Mouse (Mus musculus) gonadal fat pad, adult 2 months (tissue): ENCODE measurements at regions not wholly inside any gene's neighbourhood (a gene's known extent, or its start where the extent isn't known, plus 50 kb on each side); places are given as distances from the start of the nearest gene placed in this dataset.
"Not testable (repeated sequence)": the region's sequence is repeated elsewhere in the genome, so short reads cannot be mapped to it uniquely, and the experiment has no call there.

ENCODE experiments used
- DNase-seq: peaks from one replicate; pipeline ENCODE4 v3.0.0-alpha.2; 2012; ENCODE audit warnings: low read depth

DNA sequence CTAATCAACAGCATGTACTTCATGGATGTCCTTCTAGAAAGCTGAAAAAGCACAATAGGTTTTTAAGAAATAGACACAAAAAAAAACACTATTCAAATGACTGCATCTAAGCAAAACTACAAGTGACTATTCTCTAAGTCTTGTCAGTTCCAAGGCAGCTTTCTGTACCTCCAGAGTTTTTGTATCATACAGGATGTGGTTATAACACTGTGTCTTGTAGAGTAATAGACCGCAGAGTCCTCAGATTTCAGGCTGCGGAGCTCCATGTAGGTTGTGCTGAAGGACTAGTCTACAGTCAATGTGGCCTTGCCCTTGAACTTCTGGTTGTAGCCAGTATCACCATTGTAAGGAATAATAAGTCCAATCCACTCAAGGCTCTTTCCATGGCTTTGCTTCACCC, 1137.7 kb upstream of the Zfp386 start:
- DNase-seq = not testable (repeated sequence)

DNA sequence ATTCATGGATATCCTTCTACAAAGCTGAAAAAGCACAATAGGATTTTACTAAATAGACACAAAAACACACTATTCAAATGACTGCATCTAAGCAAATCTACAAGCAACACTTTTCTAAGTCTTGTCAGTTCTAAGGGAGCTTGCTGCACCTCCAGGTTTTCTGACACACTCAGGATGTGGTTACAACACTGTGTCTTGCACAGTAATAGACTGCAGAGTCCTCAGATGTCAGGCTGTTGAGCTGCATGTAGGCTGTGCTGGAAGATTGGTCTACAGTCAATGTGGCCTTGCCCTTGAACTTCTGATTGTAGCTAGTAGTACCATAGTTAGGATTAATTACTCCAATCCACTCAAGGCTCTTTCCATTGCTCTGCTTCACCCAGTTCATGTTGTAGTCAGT, 1133.1 kb upstream of the Zfp386 start:
- DNase-seq = not testable (repeated sequence)

DNA sequence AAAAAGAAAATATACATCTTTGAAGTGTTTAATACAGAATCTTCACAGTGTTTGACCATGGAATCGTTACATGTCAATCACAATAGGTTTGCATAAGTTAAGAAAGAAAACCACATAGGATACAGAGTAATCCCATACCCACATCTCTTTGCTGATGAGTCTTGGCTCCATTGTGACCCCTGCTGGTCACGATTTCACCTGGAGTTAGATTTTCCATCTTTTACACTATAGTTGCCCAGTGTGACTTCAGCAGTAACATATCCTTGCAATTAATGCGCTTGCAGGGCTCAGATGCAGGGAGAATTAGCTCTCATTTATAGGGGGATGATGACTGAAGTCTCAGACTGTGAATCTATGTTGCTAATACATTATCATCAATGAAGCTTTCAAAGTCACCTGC, 1119.8 kb upstream of the Zfp386 start:
- no peak for DNase-seq

DNA sequence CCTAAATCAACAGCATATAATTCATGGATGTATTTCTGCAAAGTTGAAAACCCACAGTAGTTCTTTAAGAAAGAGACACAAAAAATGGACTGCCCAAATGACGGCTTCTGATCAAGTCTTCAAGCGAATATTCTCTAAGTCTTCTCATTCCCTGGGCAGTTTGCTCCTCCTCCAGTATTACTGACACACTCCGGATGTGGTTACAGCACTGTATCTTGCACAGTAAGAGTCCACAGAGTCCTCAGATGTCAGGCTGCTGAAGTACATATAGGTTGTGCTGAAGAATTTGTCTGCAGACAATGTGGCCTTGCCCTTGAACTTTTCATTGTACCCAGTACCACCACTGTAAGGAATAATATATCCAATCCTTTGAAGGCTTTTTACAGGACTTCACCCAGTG, 1115.4 kb upstream of the Zfp386 start:
- DNase-seq = no peak

DNA sequence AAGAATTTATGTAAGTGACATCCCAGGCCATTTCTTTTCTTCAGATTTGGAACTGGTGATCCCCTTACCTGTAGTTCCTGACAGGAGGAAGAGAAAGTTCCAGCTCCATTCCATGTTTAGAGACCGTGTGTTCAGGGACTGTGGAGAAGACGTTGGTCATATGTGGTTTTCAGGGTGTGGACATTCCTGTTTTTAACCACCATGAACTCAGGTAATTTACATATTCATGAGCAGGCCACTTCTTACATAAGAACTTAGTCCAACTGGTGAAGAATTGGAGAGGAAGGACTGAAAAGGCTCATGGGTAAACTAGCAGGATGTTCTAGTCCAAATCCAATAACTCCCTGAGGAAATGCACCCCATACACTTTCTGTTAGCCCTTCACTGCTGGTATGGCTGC, 1114.9 kb upstream of the Zfp386 start:
- no peak for DNase-seq

DNA sequence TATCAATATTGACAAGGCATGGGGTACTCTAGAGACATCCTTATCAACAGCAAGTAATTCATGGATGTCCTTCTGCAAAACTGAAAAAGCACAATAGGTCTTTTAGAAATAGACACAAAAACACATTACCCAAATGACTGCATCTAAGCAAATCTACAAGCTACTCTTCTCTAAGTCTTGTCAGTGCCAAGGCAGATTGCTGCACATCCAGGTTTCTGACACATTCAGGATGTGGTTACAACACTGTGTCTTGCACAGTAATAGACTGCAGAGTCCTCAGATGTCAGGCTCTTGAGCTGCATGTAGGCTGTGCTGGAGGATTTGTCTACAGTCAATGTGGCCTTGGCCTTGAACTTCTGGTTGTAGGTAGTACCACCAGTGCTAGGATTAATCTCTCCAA, 1110.7 kb upstream of the Zfp386 start:
- DNase-seq = not testable (repeated sequence)

DNA sequence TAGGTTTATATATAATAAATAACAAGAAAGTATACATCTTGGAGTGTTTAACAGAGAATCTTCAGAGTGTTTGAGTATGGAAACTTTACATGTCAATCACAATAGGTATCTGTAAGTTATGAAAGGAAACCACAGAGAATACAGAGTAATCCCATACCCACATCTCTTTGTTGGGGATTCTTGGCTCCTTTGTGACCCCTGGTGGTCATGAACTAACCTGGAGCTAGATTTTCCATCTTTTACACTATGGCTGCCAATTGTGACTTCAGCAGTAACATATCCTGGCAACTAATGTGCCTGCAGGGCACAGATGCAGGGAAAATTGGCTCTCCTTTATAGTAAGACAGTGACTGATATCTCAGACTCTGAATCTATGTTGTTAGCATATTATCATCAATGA, 1107.9 kb upstream of the Zfp386 start:
- DNase-seq = no peak

DNA sequence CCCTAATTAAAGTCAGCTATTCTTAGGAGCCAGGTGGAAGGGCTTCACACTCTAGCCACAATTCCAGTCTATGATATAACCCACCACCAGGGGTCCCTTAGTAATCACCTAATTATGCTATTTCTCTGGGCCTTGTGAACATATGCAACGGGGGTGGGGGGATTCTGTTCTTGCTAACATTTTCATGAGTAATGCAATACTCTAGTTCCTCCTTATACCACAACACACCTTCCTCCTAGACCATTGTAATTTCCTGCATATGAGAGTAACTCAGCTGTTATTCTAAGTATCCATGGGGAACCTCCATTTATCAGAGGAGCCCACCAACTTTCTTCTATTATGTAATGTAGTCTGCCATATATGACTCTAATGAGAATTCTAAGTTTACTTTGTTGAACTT, 1085.4 kb upstream of the Zfp386 start:
- DNase-seq = no peak

DNA sequence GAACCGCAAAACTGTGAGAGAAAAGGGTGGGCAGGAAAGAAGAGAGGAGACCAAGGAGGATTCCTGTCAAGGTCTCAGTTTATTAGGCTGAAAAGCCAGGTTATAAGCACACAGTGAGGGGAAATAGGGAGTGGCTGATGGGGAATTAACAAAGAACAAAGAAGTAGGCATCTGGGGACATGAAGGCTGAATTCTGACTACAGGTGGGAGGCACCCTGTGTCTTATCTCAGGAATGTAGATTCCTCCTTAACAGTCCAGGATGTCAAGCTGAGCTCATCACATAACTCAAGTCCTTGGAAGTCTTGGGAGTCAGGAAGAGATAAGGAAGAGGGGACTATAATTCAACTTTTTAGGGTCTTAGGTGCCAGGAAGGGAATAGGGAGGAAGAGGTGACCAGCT, 1083.3 kb upstream of the Zfp386 start:
- DNase-seq = not testable (repeated sequence)

DNA sequence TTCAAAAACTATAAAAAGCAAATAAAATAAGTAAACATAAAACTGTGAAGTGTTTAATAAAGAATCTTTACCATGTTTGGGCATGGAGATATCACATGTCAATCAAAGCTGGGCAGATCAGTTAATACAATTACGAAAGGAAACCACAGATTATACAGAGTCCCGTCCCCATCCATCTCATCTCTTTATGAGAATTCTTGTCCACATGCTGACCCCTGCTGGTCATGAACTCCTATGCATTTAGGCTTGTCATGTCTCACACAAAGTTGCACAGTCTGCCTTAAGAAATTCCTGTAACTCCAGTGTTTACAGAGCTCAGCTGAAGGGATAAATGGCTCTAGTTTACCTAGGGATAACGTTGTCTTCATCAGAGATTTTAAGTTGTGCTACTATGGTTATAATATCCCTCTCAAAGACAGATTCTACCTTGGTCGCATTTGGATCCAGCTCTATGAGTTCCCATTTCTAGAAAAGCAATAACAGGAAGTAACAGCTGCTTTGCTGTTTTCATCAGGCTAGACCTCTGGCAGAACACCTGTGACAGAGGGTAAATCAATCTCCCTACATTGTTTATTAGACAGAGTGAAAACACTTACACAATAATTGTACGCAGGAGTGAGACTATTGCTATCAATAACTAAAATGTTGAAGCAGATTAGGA, 1065.9 kb upstream of the Zfp386 start:
- no peak for DNase-seq

DNA sequence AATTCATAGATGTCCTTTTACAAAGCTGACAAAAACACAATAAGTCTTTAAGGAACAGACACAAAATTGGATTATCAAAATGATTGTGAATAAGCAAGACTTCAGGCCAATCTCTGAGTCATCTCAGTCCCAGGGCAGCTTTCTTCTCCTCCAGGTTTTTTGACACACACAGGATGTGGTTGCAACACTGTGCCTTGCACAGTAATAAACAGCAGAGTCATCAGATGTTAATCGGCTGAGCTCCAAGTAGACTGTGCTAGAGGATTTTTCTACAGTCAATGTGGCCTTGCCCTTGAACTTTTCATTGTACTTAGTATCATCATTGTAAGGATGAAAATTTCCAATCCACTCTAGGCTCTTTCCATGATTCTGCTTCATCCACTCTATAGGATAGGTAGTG, 1056.6 kb upstream of the Zfp386 start:
- DNase-seq = peak; percentile 2

DNA sequence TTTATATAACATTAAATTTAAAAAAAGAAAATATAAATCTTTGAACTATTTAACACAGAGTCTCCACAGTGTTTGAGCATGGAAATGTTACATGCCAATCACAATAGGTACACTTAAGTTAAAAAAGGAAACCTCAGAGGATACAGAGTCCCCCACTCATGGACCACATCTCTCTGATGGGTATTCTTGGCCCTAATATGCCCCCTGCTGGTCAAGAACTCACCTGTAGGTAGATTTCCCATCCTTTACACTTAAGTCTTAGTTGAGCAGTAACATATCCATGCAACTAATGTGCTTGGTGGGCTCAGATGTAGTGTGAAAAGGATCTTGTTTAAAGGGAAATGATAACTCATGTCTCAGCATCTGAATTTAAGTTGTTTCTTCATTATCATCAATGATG, 1050.7 kb upstream of the Zfp386 start:
- DNase-seq = no peak

DNA sequence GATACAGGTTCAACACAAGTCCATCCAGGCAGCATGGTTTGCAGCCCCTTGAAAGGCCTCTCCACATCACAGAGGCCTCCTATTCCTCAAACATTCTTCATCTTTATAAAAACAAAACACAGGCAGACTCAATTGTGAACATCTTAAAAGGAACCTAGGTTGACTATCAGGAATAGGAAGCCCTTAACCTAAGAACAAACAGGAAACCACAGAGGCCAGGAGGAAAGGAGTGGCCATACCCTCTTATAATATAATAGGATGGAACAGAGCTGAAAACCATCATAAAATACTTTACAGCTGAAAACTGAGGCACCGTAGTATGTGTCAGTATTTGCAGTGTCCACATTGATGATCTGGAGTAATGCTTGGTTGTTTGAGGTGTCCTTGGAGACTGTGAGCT, 1044.4 kb upstream of the Zfp386 start:
- no peak for DNase-seq

DNA sequence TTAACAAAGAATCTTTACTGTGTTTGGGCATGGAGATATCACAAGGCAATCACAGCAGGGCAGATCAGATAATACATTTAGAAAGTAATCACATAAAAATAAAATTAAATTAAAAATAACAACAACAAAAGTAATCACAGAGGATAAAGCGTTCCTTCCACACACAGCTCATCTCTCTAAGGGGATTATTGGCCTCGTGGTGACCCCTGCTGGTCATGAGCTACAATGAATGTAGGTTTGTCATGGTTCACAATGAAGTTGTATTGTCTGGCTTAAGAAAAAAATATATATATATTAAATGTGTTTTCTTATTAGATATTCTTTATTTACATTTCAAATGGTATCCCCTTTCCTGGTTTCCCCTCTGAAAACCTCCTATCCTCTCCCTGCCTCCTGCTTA, 1039.1 kb upstream of the Zfp386 start:
- no peak for DNase-seq

DNA sequence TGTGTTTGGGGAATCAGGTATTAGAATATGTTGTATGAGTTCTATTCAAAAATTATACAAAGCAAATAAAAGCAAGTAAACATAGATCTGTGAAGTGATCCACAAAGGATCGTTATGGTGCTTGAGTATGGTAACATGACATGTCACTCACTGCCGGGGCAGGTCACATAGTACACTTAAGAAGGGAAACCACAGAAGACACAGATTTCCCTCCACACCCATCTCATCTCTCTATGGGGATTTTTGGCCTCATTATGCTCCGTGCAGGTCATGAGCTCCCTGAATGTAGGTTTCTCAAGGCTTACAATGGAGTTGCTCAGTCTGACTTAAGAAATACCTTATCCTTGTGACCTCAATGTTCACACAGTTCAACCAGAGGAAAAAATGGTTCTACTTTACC, 1034.8 kb upstream of the Zfp386 start:
- no peak for DNase-seq

DNA sequence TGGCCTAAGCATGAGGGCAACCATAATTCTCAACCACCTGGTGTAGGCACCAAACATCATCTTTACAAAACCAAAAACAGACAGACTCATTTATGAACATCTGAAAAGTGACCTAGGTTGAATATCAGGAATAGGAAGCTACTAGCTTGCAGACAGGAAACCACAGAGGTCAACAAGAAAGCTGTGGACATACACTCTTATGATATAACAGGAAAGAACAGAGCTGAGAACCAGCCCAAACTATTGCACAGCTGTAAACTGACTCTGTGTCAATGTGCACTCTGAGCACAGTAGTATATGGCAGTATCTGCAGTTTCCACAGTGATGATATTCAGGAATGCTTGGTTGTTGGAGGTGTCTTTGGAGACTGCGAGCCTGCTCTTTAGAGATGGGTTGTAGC, 1023.8 kb upstream of the Zfp386 start:
- no peak for DNase-seq

DNA sequence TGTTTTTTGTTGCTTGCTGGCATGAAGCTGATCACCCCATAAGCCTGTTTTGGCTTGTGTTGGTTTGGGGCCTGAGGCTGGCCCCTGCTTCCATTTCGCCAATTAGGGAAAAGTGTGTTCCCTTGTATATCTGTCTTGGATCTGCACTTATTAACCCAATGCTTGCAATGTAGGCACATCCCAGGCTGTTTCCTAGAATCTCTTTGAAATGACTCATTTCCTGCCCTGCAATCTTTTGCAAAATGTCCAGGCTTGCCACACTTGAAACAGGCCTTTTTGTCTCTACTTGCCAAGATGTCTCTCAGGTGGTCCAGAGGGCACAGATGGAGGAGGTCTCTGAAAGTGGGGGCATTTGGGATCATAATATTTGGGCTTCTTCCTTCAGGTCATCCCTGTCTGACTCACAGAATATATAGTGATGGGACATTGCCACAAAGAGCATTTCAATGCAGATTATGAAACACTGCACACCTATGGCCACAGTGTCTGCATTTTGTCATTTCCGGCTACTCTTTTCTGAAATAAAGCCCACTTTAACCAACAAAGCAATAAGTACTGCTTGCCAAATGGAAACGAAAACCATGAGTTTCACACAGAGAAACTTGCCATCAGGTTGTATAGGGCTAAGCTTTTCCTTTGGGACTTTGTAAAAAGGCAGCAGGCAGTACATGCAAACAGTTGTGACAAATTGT, 1012.9 kb upstream of the Zfp386 start:
- DNase-seq = peak; percentile 20

DNA sequence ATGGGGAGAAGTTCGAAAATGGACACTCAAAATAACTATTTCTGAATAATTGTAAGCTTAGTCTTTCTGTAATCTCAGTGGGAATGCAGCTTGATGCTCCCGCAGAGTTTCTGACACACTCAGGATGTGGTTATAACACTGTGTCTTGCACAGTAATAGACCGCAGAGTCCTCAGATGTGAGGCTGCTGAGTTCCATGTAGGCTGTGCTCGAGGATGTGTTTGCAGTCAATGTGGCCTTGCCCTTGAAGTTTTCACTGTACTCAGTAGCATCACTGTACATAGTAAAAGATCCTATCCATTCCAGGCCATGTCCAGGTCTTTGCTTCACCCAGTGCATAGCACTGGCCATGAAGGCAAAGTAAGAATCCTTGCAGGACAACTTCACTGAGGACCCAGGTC, 992.4 kb upstream of the Zfp386 start:
- DNase-seq = no peak

DNA sequence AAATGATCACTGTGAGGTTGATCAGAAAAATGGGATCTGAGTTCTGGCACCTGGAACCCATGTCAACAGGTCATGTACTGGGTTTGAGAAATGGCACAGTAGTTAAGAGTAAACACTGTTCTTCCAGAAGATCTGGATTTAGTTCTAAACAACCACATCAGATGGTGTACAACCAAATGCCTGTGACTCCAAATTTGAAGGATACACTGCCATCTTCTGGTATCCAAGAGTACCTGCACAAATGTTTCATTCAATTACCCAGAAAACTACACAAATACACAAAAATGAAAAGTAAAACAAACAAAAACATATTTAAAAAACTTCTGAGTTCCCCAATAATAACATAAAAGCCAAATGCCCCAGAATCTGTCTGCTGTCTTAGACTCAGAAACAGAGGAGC, 987.6 kb upstream of the Zfp386 start:
- DNase-seq = not testable (repeated sequence)

DNA sequence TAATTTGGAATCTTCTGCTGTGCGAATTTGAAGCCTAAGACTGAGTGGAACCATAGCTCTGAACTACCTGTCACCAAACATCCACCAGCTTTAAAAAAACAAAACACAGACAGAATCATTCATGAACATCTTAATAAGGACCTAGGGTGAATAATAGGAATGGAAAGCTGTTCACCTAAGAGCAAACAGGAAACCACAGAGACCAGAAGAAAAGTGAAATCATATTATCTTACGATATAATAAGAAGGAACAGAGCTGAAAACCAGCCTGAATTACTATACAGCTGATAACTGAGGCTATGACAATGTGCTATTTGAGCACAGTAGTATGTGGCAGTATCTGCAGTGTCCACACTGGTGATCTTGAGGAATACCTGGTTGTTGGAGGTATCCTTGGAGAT, 980.3 kb upstream of the Zfp386 start:
- DNase-seq = no peak

DNA sequence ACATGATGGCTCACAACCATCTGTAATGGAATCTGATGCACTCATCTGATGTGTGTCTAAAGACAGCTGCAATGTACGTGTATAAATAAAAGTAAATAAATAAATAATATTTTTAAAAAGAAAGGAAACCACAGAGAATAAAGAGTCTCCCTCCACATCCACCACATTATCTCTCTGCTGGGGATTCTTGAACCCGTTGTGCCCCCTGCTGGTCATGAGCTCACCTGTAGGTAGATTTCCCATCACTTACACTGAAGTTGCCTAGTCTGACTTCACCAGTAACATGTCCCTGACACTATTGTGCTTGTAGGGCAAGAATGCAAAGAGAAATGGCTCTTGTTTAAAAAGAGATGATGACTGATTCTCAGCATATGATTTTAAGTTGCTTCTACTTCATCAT, 956.1 kb upstream of the Zfp386 start:
- DNase-seq = not testable (repeated sequence)

DNA sequence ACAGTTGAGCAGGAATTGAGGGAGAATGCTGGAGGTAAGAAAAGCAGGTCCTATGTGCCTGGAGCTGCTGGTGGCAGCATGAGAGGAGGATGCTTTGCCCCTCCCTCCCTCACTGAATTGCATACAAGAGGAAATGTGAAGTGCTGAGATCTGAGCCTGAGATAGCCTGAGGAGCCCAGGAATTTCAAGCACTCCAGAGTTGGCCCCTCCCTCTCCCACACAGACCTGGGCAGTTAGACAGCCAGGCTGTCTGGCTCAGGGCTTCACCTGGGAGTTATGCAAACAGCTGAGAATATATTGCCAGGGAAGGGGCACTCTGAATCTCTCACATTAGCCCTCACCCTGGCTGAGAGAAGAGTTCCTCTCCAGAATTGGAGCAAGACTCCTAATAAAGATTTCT, 937.8 kb upstream of the Zfp386 start:
- DNase-seq = no peak

DNA sequence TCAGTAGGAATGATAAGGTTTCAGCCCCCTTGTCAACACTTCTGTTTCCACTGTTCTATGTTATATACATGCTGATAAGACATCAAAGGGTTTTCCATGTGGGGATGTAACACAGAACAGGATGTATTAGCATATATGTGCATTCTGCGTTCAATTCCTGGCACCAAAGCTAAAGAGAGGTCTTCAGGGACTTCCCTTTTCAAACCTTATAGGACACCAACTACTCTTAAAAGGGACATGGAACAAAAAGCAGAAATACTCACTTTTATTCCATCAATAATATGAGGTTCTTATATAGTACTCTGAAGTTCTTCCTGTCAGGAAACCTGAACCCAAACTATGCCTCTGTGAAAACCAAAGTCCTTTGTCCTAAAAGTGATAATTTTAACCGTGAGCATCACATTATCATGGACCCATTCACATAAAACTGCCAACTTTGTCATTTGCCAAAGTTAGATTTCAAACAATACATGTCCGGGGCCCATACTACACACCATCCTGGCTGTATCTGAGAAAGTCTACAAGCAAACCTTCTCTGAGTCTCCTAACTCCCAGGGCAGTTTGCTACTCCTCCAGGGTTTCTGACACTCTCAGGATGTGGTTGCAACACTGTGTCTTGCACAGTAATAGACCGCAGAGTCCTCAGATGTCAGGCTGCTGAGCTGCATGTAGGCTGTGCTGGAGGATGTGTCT, 928.2 kb upstream of the Zfp386 start:
- not testable (repeated sequence) for DNase-seq
